Mouse (Mus musculus): ENCODE measurements around the gene Adora2a.

GRCm38 (mm10) chr10:75324391-75324790, 7.7 kb downstream of the Adora2a start:
- no peak for TF ChIP-seq CTCF (IDR thresholded peaks at IDR 0.05; ENCODE audit: extremely low read depth, insufficient read depth, insufficient read length, insufficient replicate concordance)
- no peak for TF ChIP-seq POLR2A (IDR thresholded peaks at IDR 0.05; ENCODE audit: low read depth, low read length)

Measured in spleen, adult 2 months (tissue).